Mouse (Mus musculus): Measurements from ENCODE around the gene Polr3h. TPM values are rescaled to one million over a fixed set of nuclear protein-coding genes. Genes with fewer than 3 reads are reported as not detected.

Gene Polr3h
- total and polyA plus RNA-seq, 3 experiments = 40.5 to 224 (median 59.3) TPM

- Histone ChIP-seq H3K27ac (ENCODE audit: insufficient read depth, low read depth) (no peak overlapping the region), H3K36me3 (replicated peaks in 1 of 2; ENCODE audit: control insufficient read depth in 1 of 2, insufficient read depth in 1 of 2, low read length in 1 of 2) (peaks cover 46 to 65% of the 10 kb centered on the region in 2 experiments), H3K27me3 (replicated peaks) (no peaks in the 10 kb centered on the region), H3K4me3 (replicated peaks in 1 of 3; ENCODE audit: low read depth in 2 of 3, low read length in 2 of 3, poor library complexity in 1 of 3) (no peak overlapping the region), H3K9ac (ENCODE audit: insufficient read depth, low read depth) (no peak overlapping the region), H3K9me3 (replicated peaks; ENCODE audit: low read length) (no peaks in the 10 kb centered on the region), H3K4me2 (ENCODE audit: insufficient read depth, low read depth, poor library complexity, severe bottlenecking) (no peak overlapping the region), H3K4me1 (ENCODE audit: control insufficient read depth in 1 of 2, insufficient read depth in 2 of 2) (peaks cover 4 to 46% of the 10 kb centered on the region in 2 experiments; a peak in 3 of 4 replicates), H3K79me2 (replicated peaks; ENCODE audit: control insufficient read depth, extremely low read depth, insufficient read depth, poor library complexity, severe bottlenecking) (peaks cover 37% of the 10 kb centered on the region)
- in situ Hi-C loops (cut with MboI; ENCODE audit: low pct_ligation_motif_present, low pct_unique_long_range_greater_than_20kb, low sequenced_read_pairs) (no loop called here), dilution Hi-C loops (cut with MboI; ENCODE audit: extremely low pct_ligation_motif_present, extremely low pct_unique_long_range_greater_than_20kb, low sequenced_read_pairs) (no loop called here)
- DNase-seq (ENCODE audit: extremely low read depth) = no peak
- TF ChIP-seq ELF1 (IDR thresholded peaks at IDR 0.05; ENCODE audit: low read depth, low read length) = no peak
- TF ChIP-seq CTCF (conservative IDR thresholded peaks at IDR 0.05 in 1 of 2, IDR thresholded peaks at IDR 0.05 in 1 of 2; ENCODE audit: low read depth in 2 of 2, low read length in 2 of 2) = no peak
- no peak for TF ChIP-seq POLR2A (IDR thresholded peaks at IDR 0.05; ENCODE audit: low read depth, low read length)
- no peak for TF ChIP-seq TCF12 (IDR thresholded peaks at IDR 0.05; ENCODE audit: low read depth, low read length)
- TF ChIP-seq JUN (IDR thresholded peaks at IDR 0.05; ENCODE audit: insufficient read depth, low read depth, low read length) = no peak
- TF ChIP-seq TBP (conservative IDR thresholded peaks at IDR 0.05; ENCODE audit: low read depth, low read length) = no peak
- no peak for TF ChIP-seq USF2 (conservative IDR thresholded peaks at IDR 0.05; ENCODE audit: low read depth, low read length)
- no peak for TF ChIP-seq MXI1 (IDR thresholded peaks at IDR 0.05; ENCODE audit: low read depth, low read length)
- no peak for TF ChIP-seq NELFE (IDR thresholded peaks at IDR 0.05; ENCODE audit: low read depth, low read length)
- no peak for TF ChIP-seq HCFC1 (IDR thresholded peaks at IDR 0.05; ENCODE audit: low read depth, low read length)
- TF ChIP-seq JUND (conservative IDR thresholded peaks at IDR 0.05; ENCODE audit: low read depth, low read length) = no peak
- no peak for TF ChIP-seq GABPA (IDR thresholded peaks at IDR 0.05; ENCODE audit: insufficient replicate concordance, low read depth, low read length)
- TF ChIP-seq RCOR1 (conservative IDR thresholded peaks at IDR 0.05; ENCODE audit: low read depth, low read length) = no peak
- no peak for TF ChIP-seq ZKSCAN1 (IDR thresholded peaks at IDR 0.05; ENCODE audit: borderline replicate concordance, low read depth, low read length)
- TF ChIP-seq ZNF384 (IDR thresholded peaks at IDR 0.05; ENCODE audit: low read depth, low read length) = no peak
These were observed 56.1 kb downstream of the Polr3h start for GRCm38 (mm10) chr15:81869985-81870384.

- Histone ChIP-seq H3K9me3 (replicated peaks; ENCODE audit: low read length) (no peaks in the 10 kb centered on the region), H3K4me1 (ENCODE audit: control insufficient read depth in 1 of 2, insufficient read depth in 2 of 2) (peaks cover 0 to 17% of the 10 kb centered on the region in 2 experiments; a peak in 2 of 4 replicates), H3K27me3 (replicated peaks) (no peaks in the 10 kb centered on the region), H3K79me2 (replicated peaks; ENCODE audit: control insufficient read depth, extremely low read depth, insufficient read depth, poor library complexity, severe bottlenecking) (peaks cover 3% of the 10 kb centered on the region; the same call in 1 of the 2 replicates), H3K4me2 (ENCODE audit: insufficient read depth, low read depth, poor library complexity, severe bottlenecking) (no peak overlapping the region), H3K36me3 (replicated peaks in 1 of 2; ENCODE audit: control insufficient read depth in 1 of 2, insufficient read depth in 1 of 2, low read length in 1 of 2) (peaks cover 39 to 58% of the 10 kb centered on the region in 2 experiments), H3K9ac (ENCODE audit: insufficient read depth, low read depth) (no peak overlapping the region), H3K27ac (ENCODE audit: insufficient read depth, low read depth) (no peak overlapping the region), H3K4me3 (replicated peaks in 1 of 3; ENCODE audit: low read depth in 2 of 3, low read length in 2 of 3, poor library complexity in 1 of 3) (no peak overlapping the region)
- dilution Hi-C loops (cut with MboI; ENCODE audit: extremely low pct_ligation_motif_present, extremely low pct_unique_long_range_greater_than_20kb, low sequenced_read_pairs) = no loop called here
- in situ Hi-C loops (cut with MboI; ENCODE audit: low pct_ligation_motif_present, low pct_unique_long_range_greater_than_20kb, low sequenced_read_pairs) = no loop called here
- DNase-seq (ENCODE audit: extremely low read depth) = no peak
- TF ChIP-seq CHD2 (IDR thresholded peaks at IDR 0.05; ENCODE audit: low read length) (no peak), JUN (IDR thresholded peaks at IDR 0.05; ENCODE audit: insufficient read depth, low read depth, low read length) (no peak)
These were observed 61.8 kb downstream of the Polr3h start for GRCm38 (mm10) chr15:81864238-81864637.

All from CH12.LX (cell line).